Mouse (Mus musculus): Measurements from ENCODE around the gene Has3.

- no peak for TF ChIP-seq CTCF (conservative IDR thresholded peaks at IDR 0.05; ENCODE audit: insufficient read depth, insufficient read length, low read depth, low read length)
- TF ChIP-seq POLR2A (IDR thresholded peaks at IDR 0.05; ENCODE audit: low read depth, low read length) = no peak
These were observed 55.4 kb downstream of the Has3 start for GRCm38 (mm10) chr8:106925446-106925845.
